Mouse (Mus musculus) embryo, embryonic 9.5 days (tissue): ENCODE data around the gene Bcl11a.

Experiments used
- DNase-seq: peaks from one replicate; pipeline ENCODE4 v3.0.0-alpha.2; 2017; ENCODE audit errors: extremely low spot score

Gene Bcl11a

DNA sequence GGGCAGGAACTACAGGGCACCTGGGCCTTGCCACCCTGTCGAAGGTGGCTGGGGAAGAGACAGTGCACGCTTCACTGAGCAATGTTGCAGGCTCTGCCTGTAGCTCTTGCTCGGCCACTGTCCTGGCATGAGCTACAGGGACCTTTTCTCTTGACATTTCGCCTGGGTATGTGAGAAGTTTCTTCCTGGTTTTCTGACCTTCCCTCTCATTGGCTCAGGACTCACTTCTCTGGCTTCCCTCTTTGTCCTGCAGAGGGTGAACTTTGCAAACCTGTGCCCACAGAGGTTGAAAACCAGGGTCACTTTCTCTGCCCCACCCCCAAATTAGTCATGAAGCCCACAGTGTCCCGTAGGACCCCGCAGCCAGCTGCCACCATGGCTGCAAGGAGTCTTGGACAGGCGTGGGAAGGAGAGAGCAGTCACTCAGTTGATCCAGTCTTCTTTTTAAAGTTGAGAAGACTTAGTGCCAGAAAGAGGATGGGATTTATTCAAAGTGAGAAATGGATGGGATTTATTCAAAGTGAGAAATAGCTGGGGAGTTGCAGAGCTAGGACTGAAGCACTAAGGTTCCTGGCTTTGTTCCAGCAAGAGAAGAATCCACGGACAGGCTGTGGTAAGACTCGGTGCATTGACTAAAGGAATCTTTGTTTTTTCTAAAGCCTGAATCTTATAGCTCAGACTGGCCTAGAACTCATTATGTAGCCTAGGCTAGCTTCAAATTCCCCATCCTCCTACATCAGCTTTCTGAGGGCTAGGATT, 71.8 kb downstream of the Bcl11a start:
- DNase-seq: no peak

GRCm38 (mm10) chr11:24152076-24152784, 74.4 kb downstream of the Bcl11a start:
- DNase-seq: no peak

- DNase-seq: no peak
Observed at GRCm38 (mm10) chr11:24153049-24153448, 75.2 kb downstream of the Bcl11a start.

GRCm38 (mm10) chr11:24158026-24158425, 80.2 kb downstream of the Bcl11a start:
- DNase-seq: no peak

- DNase-seq: no peak
Observed at GRCm38 (mm10) chr11:24159656-24160055, 81.8 kb downstream of the Bcl11a start.

DNA sequence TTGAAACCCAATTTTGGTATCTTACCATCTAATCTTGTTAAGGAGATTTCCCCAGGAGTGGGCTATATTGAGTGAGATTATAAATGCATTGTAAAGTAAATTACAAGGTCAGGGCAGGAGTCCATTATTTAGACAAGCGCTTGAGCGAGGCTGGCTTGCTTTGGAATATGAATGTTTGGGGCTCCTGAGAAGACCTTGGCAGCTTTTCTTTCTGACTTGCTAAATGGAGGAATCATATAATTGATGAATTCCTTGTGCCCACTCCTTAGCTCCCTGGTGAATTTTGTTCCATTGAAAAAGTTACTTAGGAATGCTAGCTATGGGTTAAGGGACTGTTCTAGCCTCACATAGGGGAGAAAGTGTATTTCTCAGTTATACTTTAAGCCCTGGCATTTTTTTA, 83.6 kb downstream of the Bcl11a start:
- no peak for DNase-seq

GRCm38 (mm10) chr11:24162056-24162455, 84.2 kb downstream of the Bcl11a start:
- no peak for DNase-seq

GRCm38 (mm10) chr11:24163072-24163471, 85.2 kb downstream of the Bcl11a start:
- no peak for DNase-seq

DNA sequence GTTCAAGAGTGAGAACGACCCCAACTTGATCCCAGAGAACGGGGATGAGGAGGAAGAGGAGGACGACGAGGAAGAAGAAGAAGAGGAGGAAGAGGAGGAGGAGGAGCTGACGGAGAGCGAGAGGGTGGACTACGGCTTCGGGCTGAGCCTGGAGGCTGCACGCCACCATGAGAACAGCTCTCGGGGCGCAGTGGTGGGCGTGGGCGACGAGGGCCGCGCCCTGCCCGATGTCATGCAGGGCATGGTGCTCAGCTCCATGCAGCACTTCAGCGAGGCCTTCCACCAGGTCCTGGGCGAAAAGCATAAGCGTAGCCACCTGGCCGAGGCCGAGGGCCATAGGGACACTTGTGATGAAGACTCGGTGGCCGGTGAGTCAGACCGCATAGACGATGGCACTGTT, 86.2 kb downstream of the Bcl11a start:
- no peak for DNase-seq

DNA sequence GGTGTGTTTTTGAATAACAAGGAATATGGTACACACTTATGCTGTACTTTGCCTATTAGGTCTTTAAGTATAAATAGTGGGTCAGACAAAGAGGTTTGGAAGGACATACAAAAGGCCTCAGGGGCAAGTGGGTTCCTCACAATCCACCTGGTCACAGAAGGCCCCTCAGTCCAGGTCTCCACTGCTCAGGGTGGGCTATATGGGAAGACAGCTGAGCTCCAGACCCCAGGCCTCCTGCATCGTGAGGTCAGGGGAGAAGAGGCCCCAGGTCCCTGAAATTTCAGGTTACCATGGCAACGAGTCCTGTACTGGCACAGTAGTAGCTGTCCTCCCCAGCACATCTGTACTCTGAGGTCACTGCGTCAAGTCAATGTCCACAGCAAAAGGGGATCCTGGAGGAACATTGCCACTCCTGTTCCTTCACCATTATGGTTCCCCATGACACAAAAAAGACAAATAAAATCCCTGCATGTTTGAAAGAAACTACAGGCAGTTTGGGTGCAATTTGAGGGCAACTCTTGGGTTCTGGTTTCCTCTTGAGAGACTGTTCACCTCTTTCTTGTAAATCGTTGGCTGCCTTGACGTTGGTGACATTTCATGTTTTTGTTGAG, 93.9 kb downstream of the Bcl11a start:
- no peak for DNase-seq

DNA sequence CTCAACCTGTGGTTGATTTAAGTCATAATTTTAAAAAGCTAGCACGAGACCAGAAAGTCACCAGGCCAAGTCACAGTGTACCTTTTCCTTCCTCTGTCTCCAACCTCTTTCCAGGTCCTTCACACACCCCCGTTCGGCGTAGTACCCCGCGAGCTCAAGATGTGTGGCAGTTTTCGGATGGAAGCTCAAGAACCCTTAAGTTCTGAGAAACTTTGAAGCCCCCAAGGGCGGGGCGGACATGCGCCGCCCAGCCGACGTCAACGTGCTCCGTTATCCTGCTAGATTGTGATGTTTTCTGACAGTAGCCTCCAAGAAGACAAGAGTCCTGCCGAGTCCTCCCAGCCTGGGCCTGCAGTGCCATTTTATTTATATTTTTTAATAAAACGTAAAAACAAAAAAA, 94.7 kb downstream of the Bcl11a start:
- no peak for DNase-seq

GRCm38 (mm10) chr11:24174161-24174792, 96.4 kb downstream of the Bcl11a start:
- DNase-seq: no peak

DNA sequence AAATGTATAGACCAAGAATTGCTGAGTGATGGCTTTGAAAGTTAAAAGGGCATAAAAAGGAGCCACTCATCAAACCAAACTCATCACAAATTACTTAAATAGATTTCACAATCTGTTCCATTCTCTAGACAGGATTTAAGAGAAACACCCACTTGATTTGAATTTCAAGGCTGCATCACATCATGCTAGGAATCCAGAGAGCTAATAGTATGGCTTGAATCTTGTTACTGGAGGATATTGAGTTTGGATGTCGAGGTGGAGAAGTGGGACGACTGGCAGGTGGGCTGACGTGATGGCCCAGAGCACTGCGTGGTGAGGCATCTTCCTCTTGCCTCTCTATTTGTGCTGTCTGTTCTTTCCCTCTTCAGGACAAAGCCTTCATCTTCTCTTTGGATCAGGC, 99.6 kb downstream of the Bcl11a start:
- no peak for DNase-seq

DNA sequence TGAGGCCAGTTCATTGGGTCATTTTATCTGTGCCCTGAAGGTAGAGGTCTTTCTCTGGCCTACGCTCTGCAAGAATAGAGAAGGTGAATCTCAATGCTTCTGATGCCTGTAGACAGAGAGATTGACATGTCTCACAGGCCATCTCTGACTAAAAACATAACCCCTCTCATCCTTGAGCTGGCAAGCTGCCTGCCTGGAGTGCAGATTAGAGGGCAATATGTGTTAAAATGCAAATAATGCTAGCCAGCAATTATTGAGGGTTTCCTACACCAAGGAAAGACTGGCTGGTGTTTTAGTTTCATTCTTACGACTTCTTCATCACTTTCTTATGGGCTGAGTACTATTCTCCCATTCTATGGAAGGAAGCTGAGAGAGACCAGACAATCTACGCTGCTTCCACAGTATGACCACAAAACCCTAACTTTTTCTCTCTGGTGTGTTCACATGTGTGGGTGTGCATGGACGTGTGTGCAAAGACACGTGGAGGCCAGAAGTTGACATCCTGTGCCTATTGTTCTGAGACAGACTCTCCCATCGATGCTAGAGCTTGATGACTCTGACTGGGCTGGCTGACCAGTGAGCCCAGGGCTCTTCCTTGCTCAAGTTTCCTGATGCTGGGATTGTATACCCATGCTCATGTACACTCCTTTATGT, 101.1 kb downstream of the Bcl11a start:
- no peak for DNase-seq

DNA sequence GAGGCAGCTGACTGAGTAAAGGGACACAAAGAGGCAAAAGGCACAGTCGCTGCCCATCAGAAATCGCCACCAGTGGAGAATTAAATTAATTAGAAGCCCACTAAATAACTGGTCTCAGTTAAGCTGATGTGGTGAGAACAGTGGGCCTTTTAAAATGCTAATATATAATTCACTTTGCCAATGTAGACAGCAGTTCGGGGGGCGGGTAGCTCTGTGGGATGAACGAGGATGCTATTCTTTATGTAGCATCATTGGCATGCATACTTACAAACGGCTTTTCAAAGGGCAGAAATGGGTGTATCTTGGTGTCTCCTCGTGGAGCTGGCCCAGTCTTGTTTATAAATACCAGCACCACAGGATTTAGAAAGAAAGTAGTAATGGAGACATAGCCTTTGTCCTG, 102.2 kb downstream of the Bcl11a start:
- DNase-seq: no peak

DNA sequence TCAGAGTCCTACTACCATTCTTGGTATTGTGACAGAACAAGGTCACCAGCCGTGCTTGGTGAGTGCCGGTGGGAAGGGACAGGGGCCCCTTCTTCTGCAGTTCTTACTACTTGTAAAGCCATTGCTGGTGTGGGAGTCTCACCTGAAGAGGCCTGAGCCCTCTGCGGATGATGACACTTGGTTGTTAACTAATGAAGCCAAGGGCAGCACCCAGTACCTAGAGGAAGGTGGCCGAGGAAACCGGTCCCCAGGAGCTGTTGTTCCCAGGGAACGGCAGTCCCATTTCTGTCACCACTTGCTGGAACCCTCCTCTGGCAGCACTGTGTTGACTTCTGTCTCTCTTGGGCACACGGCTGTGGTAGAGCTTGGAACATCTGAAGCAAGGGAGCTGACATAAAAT, 105.6 kb downstream of the Bcl11a start:
- DNase-seq: no peak

GRCm38 (mm10) chr11:24184932-24185331, 107.1 kb downstream of the Bcl11a start:
- no peak for DNase-seq

DNA sequence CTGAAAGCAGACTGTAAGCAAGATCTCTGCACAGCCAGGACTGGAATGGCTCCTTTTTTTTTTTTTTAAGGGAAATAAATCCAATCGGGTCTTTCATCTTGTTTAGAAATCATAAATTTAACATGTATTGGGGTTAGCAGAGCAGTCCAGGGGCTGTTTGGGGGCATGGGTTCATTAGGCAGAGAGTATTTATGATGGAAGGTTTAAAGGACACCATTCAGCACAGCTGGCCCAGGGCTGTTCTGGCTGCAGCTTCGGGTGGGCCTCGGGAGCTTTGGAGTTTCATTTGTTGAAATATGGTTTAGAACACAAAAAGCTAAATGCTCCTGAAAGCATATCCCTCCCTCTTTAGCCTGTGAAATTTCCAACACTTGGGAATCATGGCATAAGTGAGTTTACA, 112.6 kb downstream of the Bcl11a start:
- no peak for DNase-seq

DNA sequence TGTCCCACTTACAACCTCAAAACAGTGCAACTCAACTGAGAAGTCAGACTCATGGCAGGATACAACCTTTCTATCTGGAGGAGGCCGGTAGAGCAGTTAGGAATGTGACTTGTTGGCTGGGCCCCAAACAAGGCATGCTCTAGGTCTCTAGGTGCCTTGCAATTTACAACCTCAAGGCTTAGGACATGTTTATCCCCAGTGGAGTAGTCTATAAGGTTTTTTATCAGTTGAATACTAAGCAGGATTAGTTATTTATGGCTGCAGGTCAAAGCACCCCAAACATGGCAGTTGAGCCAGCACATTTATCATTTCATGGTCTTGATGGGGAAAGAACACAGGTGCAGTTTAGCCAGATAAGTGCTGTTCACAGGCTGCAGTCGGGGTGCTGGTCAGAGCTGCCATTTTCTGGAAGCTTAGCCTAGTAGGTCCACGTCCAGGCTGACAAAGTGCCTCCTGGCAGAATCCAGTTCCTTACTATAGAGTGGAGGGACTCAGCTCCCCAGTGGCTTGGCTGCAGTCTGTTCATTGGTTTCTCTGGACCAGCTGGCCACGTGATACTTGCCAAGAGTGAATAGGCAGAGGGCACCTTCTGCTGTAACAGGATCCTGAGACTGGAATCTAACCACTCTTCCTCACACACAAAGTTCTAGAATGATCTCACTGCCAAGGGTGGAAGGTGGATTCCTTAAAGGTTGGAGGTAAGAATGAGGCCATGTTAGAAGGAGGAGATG, 118.8 kb downstream of the Bcl11a start:
- no peak for DNase-seq

DNA sequence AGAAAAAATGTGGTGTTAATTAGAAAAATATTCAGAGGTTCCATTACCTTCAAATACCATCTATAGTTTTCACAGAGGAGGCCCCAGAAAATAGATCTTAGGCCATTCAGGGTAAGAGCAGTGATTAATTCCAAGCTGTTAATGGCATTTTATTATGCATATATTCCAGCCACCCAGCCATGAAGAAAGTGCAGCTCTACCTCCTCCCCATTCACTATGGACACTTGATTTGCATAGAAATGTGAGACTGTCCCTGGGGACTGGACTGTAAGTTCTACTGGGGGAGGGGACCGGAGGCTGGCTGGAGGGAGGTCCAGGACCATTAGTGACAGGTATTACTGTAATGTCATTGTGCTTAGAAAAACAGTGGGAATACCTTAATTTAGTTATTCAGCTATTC, 119.6 kb downstream of the Bcl11a start:
- DNase-seq: no peak

DNA sequence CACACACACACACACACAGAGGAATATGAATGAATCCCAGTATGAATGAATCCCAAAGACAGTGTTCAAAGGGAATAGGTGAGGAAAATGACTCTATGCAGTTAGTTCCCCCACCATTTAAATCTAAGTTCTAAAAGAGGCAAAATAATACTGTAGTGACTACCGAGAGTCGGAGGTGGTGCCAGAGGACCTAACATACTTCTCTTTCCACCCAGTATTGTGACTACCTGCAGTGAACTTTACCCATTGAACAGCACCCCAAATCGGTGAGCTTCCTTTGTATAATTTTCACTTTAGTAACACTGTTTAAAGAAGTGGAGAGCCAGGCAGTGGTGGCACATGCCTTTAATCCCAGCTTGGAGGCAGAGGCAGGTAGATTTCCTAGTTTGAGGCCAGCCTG, 121.7 kb downstream of the Bcl11a start:
- no peak for DNase-seq
